Mouse (Mus musculus) lung, adult 2 months (tissue): ENCODE results near the gene Gm20388.

ENCODE experiments used
- CTCF ChIP-seq: fragments of 200-500 bp; IDR thresholded peaks from 2 replicates; pipeline ENCODE4 v1.5.1; 2011; ENCODE audit warnings: mild to moderate bottlenecking, low read length, control low read depth; ENCODE audit not compliant: insufficient read depth
- POLR2A ChIP-seq: fragments of 200-500 bp; IDR thresholded peaks from 2 replicates; pipeline ENCODE4 v1.6.1; 2011; ENCODE audit warnings: low read depth, mild to moderate bottlenecking, control low read depth, low read length, borderline replicate concordance; ENCODE audit errors: extremely low read depth

GRCm38 (mm10) chr8:120552509-120552908 lies 641.9 kb downstream of the Gm20388 start:
- TF ChIP-seq CTCF (no peak), POLR2A (no peak)
